Mouse (Mus musculus) small intestine, adult 2 months (tissue): Measurements from ENCODE around the gene Rpl26. TPM values are rescaled to one million over a fixed set of nuclear protein-coding genes. Genes with fewer than 3 reads are reported as not detected.
A peak's percentile ranks its signal among the peaks of the same experiment; 100 is the strongest.

Source experiments
- H3K27ac ChIP-seq: fragments of 200-500 bp; 2 replicates; pipeline ENCODE4 v1.5.1; 2012; ENCODE audit warnings: low read depth, low read length, control low read depth, inconsistent platforms; ENCODE audit not compliant: insufficient read depth
- H3K27me3 ChIP-seq: fragments of 200-500 bp; 2 replicates; pipeline ENCODE4 v1.6.1; 2012; ENCODE audit warnings: mild to moderate bottlenecking, moderate library complexity, low read length, inconsistent platforms; ENCODE audit not compliant: control insufficient read depth, insufficient read depth
- H3K36me3 ChIP-seq: fragments of 200-500 bp; 2 replicates; pipeline ENCODE4 v1.6.1; 2012; ENCODE audit warnings: mild to moderate bottlenecking, low read length, control low read depth, inconsistent platforms; ENCODE audit not compliant: control insufficient read depth, insufficient read depth
- H3K4me1 ChIP-seq: fragments of 200-500 bp; 2 replicates; pipeline ENCODE4 v1.6.1; 2012; ENCODE audit warnings: low read length, inconsistent platforms, mixed read lengths; ENCODE audit not compliant: control insufficient read depth, insufficient read depth, insufficient read length
- H3K4me3 ChIP-seq: fragments of 200-500 bp; 2 replicates; pipeline ENCODE4 v1.5.1; 2012; ENCODE audit warnings: low read depth, mild to moderate bottlenecking, control low read depth, inconsistent platforms, low read length, moderate library complexity
- CTCF ChIP-seq: fragments of 200-500 bp; IDR thresholded peaks from 2 replicates; pipeline ENCODE4 v1.5.1; 2012; ENCODE audit warnings: low read depth, mild to moderate bottlenecking, control low read depth, inconsistent platforms, low read length, moderate library complexity, mixed read lengths; ENCODE audit not compliant: insufficient replicate concordance, insufficient read length; ENCODE audit errors: extremely low read depth
- POLR2A ChIP-seq: fragments of 200-500 bp; IDR thresholded peaks from 2 replicates; pipeline ENCODE4 v1.6.1; 2012; ENCODE audit warnings: low read depth, mild to moderate bottlenecking, control low read depth, inconsistent platforms, low read length, moderate library complexity
- WGBS: fragments of 180-500 bp; shearing (Covaris S2); methylation state at CpG from one replicate; pipeline ENCODE4 v1.1.7; 2018; 5-methylcytosine and 5-hydroxymethylcytosine counted together
- polyA plus RNA-seq: library from polyadenylated mRNA; depleted of rRNA; stranded (reverse); fragments of >200 nt; gene quantifications from 2 replicates; pipeline ENCODE4 v1.2.3, GENCODE M21; 2012

Gene Rpl26
- polyA plus RNA-seq, 1 experiment = 614 TPM

DNA sequence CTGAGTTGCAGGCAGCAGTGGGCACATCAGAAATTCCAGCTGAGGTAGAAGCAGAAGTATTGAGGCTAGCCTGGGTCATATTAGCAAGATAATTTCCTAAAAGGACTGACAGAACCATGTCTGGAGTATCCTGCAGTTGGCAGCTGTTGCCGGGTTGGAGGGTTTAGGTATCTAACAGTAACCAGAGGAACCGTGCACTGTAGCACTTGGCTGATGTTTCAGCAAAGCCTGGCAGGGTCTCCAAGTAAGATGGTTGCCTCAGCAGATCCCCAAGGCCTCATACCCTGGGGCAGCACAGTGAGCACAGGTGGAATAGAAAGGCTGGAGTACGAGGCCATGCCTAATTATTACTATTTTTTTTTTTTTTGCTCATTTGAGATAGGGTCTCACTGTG lies 3.8 kb downstream of the Rpl26 start:
- H3K27ac ChIP-seq = no peak overlapping the region
- no peak overlapping the region for H3K4me3 ChIP-seq
- peaks cover 35% of the 10 kb centered on the region for H3K36me3 ChIP-seq
- TF ChIP-seq POLR2A = no peak
- TF ChIP-seq CTCF = no peak
- H3K4me1 ChIP-seq = peaks cover 8% of the 10 kb centered on the region
- WGBS = 83% methylated on average over 3 of the region's 3 CpGs
- H3K27me3 ChIP-seq = no peaks in the 10 kb centered on the region

DNA sequence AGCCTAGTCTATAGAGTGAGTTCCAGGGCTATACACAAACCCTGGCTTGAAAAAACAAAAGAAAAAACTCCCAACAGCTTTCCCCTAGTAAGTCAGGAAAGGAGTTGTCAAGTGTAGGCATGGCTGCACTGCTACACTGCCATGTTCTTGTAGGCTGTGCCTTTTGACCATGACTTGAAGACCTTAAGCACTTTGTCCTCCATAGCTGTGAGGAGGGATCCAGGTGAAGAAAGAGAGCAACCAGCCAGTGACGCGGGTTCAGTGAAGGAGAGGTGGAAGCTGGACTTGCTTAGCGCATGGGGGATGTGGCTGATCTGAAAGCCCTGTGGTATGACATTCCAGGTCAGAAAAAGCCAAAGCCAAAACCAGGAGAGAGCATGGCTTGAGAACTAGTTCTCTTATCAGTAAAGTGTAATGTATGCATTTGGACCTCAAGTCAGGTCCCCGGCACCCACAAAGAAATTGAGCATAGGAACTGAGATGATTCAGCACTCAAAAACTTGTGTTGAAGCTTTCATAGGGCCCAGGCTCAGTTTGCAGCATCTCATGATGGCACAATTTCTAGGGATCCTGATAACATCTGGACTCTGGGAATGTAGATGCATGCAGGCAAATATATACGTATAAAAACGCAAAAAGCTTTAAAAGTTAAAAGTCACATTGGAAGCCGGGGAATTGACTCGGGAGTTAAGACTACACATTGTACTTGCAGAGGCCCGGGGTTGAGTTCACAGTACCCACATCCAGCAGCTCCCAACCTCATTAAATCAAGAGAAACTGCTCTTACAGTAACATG lies 4.5 kb downstream of the Rpl26 start:
- WGBS = 87% methylated on average over 9 of the region's 9 CpGs
- H3K27me3 ChIP-seq = no peaks in the 10 kb centered on the region
- peaks cover 35% of the 10 kb centered on the region for H3K36me3 ChIP-seq
- no peak for TF ChIP-seq CTCF
- peaks cover 6% of the 10 kb centered on the region for H3K4me1 ChIP-seq
- H3K4me3 ChIP-seq = no peak overlapping the region
- no peak overlapping the region for H3K27ac ChIP-seq

DNA sequence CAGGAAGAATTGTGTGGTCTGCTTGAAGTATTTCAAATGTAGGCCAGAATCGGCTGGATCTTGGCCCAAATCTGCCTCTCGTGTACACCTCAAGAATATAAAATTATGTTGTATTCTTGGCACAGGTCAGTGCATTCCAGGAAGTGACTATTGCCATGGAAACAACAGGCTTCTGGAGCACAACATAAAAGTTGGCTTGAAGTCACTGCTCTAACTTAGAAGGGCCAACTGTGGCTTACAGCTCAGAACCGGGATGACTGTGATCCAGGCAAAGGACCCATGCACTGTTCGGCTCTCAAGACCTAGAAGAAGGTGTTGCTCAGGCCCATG lies 5.0 kb downstream of the Rpl26 start:
- 52% methylated on average over 4 of the region's 4 CpGs for WGBS
- Histone ChIP-seq H3K27me3 (no peaks in the 10 kb centered on the region), H3K36me3 (peaks cover 35% of the 10 kb centered on the region), H3K4me3 (no peak overlapping the region), H3K4me1 (peaks cover 3% of the 10 kb centered on the region; the same call in 1 of the 2 replicates), H3K27ac (no peak overlapping the region)
- no peak for TF ChIP-seq CTCF
- no peak for TF ChIP-seq POLR2A

DNA sequence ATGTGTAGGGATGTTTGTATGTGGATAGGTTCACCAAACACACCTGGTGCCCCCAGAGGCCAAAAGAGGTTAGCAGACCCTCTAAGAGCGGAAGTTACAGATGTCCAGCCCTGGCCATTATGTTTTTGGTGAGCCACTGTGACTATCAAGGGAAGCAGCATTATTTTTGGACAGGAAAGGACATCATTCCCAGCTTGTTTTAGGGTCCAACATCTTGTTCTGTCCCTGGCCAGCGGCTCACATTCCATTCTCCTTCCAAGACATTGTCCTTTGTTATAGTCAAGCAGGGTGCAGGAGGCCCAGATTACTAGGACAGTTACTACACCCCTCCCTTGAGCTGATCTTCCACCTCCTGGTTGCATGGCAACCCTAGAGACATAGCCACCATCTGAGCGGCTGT lies 5.9 kb downstream of the Rpl26 start:
- WGBS = 76% methylated on average over 3 of the region's 3 CpGs
- peaks cover 35% of the 10 kb centered on the region for H3K36me3 ChIP-seq
- H3K27me3 ChIP-seq = no peaks in the 10 kb centered on the region
- peaks cover 7% of the 10 kb centered on the region; the same call in 1 of the 2 replicates for H3K4me1 ChIP-seq
- no peak overlapping the region for H3K27ac ChIP-seq
- TF ChIP-seq POLR2A (no peak), CTCF (no peak)
- H3K4me3 ChIP-seq = no peak overlapping the region

DNA sequence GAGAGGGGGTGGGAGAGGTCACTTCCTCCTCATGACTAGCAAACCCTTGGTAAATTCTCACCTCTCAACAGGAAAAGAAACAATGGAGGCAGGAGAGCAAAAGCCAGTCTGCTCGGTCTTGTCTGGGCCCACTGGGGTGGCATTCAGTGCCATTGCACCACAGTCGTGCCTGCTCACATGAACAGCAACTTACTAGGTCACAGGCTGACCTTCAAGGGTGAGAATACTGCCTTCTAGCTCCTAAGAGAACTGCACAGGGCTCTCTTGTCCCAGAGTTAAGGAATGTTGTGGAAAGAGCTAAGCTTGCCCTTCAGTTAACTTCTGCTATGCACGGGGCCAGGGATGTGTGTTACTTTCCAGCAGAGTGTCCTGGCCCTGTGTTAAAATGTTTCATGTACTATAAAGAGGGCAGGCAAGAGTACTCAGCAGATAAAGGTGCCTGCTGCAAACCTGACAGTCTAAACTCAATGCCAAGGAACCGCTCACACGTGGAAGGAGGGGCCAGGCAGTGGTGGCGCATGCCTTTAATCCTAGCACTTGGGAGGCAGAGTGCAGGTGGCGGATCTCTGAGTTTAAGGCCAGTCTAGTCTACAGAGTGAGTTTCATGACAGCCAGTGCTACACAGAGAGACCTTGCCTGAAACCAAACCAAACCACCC lies 7.6 kb downstream of the Rpl26 start:
- Histone ChIP-seq H3K4me3 (no peak overlapping the region), H3K27me3 (no peaks in the 10 kb centered on the region), H3K36me3 (peaks cover 26% of the 10 kb centered on the region), H3K4me1 (peaks cover 7% of the 10 kb centered on the region; the same call in 1 of the 2 replicates), H3K27ac (no peak overlapping the region)
- 31% methylated on average over 7 of the region's 7 CpGs for WGBS
- no peak for TF ChIP-seq POLR2A
- no peak for TF ChIP-seq CTCF

DNA sequence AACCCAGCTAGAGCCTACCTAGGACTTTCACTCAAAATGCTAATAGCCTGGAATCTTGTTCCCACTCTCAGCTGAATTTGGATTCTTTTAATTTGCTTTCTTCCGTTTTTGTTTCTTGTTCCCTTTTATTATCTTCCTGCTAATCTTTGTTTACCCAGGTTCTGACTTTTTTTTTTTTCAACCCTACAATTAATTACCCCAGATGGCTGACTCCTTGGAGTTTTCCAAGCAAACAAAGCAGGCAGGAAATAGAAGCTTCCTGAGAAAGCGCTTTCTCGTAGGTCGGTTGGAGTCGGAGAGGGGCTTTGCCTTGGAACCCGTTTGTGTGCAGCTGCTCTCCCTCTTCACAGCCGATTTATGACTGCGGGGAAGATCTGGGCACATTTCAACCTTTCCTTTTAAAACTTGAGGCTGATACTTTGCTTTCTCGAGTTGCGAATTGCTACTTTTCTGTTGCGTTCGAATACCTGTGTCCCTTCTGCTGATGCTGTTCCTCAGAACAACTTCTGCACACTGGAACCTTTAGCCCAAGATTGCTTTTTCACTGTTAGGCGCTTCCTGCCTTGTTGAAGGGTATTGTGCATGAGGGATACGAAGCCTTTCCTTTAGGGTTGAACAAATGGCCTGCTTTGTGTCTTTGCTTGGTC lies 10.3 kb downstream of the Rpl26 start:
- Histone ChIP-seq H3K36me3 (peaks cover 3% of the 10 kb centered on the region; the same call in 1 of the 2 replicates), H3K27ac (peak overlapping the region; percentile 51; the same call in 1 of the 2 replicates), H3K4me3 (no peak overlapping the region), H3K4me1 (peaks cover 7% of the 10 kb centered on the region; the same call in 1 of the 2 replicates), H3K27me3 (no peaks in the 10 kb centered on the region; the same call in 1 of the 2 replicates)
- no peak for TF ChIP-seq POLR2A
- no peak for TF ChIP-seq CTCF
- WGBS = 16% methylated on average over 14 of the region's 14 CpGs

DNA sequence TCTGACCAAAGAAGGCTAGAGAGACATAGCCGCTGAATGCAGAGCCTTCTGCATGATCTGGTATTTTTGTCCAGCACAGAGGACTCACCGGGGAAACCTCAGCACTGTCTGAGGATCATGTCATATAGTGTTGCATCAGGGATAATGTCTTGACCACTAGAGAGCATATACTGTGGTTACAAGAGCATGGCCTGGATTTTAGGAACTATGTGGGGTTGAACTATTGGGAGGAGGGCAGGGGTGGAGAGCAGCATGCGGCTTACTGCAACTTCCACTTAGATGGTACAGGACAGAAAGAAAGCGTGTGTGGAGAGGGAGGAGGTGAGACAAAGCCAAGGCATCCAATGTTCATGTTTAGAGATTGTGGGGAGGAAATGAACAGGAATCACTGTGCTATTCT lies 13.2 kb downstream of the Rpl26 start:
- no peak overlapping the region for H3K27ac ChIP-seq
- no peaks in the 10 kb centered on the region; the same call in 1 of the 2 replicates for H3K27me3 ChIP-seq
- H3K4me3 ChIP-seq = no peak overlapping the region
- 86% methylated on average over 4 of the region's 4 CpGs for WGBS
- H3K36me3 ChIP-seq = no peaks in the 10 kb centered on the region
- TF ChIP-seq POLR2A (no peak), CTCF (no peak)
- H3K4me1 ChIP-seq = peaks cover 4% of the 10 kb centered on the region; the same call in 1 of the 2 replicates
